ENCODE assay signal across 16 mouse cellular contexts in the genomic region with DNA sequence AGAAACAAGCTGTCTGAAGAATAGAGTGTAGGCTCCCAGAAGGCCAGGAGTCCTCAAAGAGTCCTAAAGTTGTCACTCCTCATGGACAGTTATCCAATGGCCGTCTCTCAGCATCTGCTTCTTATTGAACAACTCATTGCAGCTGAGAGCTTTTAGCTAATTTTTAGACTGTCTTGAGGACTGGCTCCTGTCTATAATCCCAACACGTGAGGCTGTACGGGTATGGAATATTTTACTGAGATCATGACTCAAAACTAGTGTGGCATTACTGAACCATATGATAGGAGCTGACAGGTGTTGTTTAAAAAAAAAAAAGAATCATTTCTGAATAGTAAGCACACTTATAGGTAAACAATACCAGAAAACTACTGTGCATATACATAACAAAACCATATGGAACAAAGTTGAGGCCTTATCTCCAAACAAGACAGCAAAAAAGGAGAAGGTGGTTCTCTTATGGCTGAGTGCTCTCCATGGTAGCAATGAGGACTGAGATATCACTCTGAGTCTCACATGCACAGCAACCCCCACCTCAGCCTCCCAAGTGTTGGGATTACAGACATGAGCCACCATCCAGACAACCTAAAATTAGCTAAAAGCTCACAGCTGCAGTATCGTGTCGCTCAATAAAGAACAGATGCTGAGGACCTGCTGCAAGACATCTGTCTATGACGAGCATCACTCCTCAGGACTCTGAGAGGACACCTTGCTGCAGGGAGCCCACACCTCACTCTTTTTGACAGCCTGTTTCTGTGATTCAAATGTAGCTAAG.
"Had no signal": no experiment of that assay in that cellular context is flagged by ENCODE, and none has a peak within 500 bp of the region (broad histone marks: within the 10 kb centered on the region; RNA-seq: fewer than 3 reads in every experiment).

No protein-coding gene starts in this region.

- H3K27ac ChIP-seq: kidney, embryonic 15.5 days; limb, embryonic 15.5 days; liver, embryonic 12.5 days; midbrain, embryonic 12.5 days; neural tube, embryonic 12.5 days had no signal

- H3K27me3 ChIP-seq: kidney, embryonic 15.5 days; limb, embryonic 15.5 days; liver, embryonic 12.5 days; megakaryocyte, embryonic 14.5 days; midbrain, embryonic 12.5 days; neural tube, embryonic 12.5 days had no signal

- H3K36me3 ChIP-seq: kidney, embryonic 15.5 days; limb, embryonic 15.5 days; liver, embryonic 12.5 days; midbrain, embryonic 12.5 days; neural tube, embryonic 12.5 days had no signal

- H3K4me3 ChIP-seq: kidney, embryonic 15.5 days; limb, embryonic 15.5 days; liver, embryonic 12.5 days; megakaryocyte, embryonic 14.5 days; midbrain, embryonic 12.5 days; neural tube, embryonic 12.5 days had no signal

- H3K4me2 ChIP-seq: kidney, embryonic 15.5 days; limb, embryonic 15.5 days; liver, embryonic 12.5 days; lung, embryonic 14.5 days; midbrain, embryonic 12.5 days; neural tube, embryonic 12.5 days had no signal

- H3K9me3 ChIP-seq: kidney, embryonic 15.5 days; limb, embryonic 15.5 days; liver, embryonic 12.5 days; megakaryocyte, embryonic 14.5 days; midbrain, embryonic 12.5 days; neural tube, embryonic 12.5 days had no signal

- H3K9ac ChIP-seq: kidney, embryonic 15.5 days; limb, embryonic 15.5 days; liver, embryonic 12.5 days; lung, embryonic 14.5 days; midbrain, embryonic 12.5 days; neural tube, embryonic 12.5 days had no signal

- DNase-seq: kidney, postnatal 14 days; left cerebral cortex, postnatal 4 days; lung, embryonic 14.5 days; lung, postnatal 10 days; lung, postnatal 4 days; retina, postnatal 1 day; right cerebral cortex, postnatal 4 days; spleen, adult 18-20 months; thymus, adult 2 months; thymus, postnatal 25 days had no signal

- ATAC-seq: liver, embryonic 12.5 days had no signal
